Mouse (Mus musculus): ENCODE data around the gene Herc6.
"Not testable (repeated sequence)": the region's sequence is repeated elsewhere in the genome, so short reads cannot be mapped to it uniquely, and the experiment has no call there.

The Herc6 gene

GRCm38 (mm10) chr6:57580881-57581548, at the start of gene Herc6:
Herc6 (plus strand) TSS chr6:57581000.
- DNase-seq (ENCODE audit: low read depth, low spot score), result peak; percentile 80

- DNase-seq (ENCODE audit: low read depth, low spot score), result no peak
Measured at GRCm38 (mm10) chr6:57531011-57531410, 49.8 kb upstream of the Herc6 start.

- DNase-seq (ENCODE audit: low read depth, low spot score), result peak; percentile 44
Measured at GRCm38 (mm10) chr6:57531441-57531840, 49.4 kb upstream of the Herc6 start.

DNA sequence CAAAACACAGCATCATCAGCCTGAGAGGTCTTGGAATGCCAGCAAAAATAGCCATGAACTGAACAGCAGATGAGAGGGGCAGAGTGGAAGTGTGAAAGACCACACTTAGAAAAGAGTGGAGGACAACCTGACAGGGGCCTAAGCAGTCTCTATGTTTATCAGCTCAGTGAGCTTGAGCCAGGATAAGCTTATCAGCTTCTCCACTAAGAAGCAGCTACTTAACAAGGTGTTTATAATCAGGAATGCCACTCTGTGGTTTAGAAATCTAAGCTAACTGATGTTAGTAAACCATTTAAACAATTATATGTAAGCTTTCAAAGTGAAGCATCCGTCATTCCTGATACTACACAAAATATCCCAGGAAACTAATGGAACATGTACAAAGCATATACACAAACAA, 48.8 kb upstream of the Herc6 start:
- no peak for DNase-seq (ENCODE audit: low read depth, low spot score)

DNA sequence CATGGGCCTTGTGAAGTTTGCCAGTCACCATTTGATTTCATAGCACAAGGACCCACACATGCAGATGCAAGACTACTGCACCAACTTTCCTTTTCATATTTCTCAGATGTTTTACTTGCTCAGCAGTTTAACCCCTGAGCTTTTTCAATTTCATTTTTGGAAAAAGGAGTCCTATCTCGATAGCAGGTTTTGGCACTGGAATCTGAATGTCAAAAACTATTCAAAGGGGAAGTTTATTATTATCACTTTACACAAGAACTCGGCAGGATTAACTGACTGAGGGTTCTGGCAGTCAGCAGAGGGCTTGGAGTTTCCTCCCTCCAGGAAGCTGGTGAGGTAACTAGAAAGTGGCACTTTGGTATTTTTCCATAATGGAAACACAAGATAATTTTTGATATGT, 47.4 kb upstream of the Herc6 start:
- no peak for DNase-seq (ENCODE audit: low read depth, low spot score)

DNA sequence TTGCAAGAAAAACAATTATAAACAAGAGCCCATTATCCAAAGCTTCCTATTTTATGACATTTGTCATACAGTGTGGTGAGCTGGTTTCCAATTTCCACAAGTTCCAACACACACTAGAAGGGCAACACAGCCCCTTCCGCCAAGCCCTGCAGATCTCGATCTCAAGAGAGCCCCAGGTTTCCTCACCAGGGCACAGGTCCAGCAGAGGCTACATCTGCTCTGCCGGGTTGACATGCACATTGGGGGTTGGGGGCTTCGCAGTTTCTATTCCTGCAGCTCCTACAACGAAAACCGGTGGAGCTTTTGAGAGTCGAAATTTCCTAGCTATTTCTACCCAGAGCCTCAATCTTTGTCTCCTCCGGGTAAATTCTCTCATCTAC, 46.6 kb upstream of the Herc6 start:
- peak; percentile 14 for DNase-seq (ENCODE audit: low read depth, low spot score)

GRCm38 (mm10) chr6:57534611-57535286, 46.1 kb upstream of the Herc6 start:
- DNase-seq (ENCODE audit: low read depth, low spot score), result no peak

- peak; percentile 98 for DNase-seq (ENCODE audit: low read depth, low spot score)
Measured at GRCm38 (mm10) chr6:57535386-57535936, 45.3 kb upstream of the Herc6 start, which contains the start of gene Ppm1k. Ppm1k (minus strand) TSS chr6:57535468.

GRCm38 (mm10) chr6:57535971-57536669, 44.7 kb upstream of the Herc6 start:
- DNase-seq (ENCODE audit: low read depth, low spot score), result peak; percentile 37

DNA sequence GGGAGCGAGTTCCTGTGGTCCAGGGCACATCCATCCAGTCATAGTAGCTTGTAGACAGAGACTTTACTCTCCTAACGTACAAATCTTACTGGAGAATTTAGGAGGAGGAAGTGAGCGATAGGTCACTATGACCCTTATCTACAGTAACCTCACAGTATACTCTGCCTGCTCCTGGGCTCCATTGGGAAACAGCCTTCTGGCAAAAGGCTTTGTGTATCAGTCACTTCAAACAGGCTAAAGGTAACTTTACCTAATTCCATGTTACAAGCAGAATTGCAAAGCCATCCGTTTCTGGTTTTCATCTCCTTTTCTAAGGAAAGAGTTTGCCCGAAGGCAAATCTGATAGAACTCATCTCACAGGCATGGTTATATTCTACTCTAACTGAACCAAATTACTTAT, 42.9 kb upstream of the Herc6 start:
- DNase-seq (ENCODE audit: low read depth, low spot score), result no peak

DNA sequence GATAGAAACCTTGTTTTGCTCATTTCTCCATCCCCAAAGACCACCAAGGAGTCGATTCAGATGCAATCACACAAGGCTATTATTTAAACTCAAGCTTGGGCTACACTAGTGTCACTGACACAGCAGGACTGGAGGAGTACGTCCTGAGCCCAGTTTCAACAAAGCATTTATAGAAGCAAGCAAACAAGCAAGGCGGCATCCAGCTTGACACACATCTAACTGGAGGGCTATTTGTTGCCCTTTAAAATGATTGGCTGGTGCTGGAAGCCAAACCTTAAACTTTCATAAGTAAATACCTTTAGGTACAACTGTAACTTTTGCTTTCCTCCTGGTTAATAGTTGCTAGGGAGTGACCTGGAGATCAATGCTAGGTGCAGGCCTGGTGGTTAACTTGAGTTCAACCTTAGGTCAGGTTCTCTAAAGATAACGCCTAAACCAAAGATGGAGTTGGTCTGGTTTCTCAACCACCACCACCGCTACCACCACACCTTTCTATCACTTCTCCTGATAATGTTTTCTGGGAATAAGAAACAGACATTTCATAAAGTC, 39.8 kb upstream of the Herc6 start:
- DNase-seq (ENCODE audit: low read depth, low spot score), result no peak

DNA sequence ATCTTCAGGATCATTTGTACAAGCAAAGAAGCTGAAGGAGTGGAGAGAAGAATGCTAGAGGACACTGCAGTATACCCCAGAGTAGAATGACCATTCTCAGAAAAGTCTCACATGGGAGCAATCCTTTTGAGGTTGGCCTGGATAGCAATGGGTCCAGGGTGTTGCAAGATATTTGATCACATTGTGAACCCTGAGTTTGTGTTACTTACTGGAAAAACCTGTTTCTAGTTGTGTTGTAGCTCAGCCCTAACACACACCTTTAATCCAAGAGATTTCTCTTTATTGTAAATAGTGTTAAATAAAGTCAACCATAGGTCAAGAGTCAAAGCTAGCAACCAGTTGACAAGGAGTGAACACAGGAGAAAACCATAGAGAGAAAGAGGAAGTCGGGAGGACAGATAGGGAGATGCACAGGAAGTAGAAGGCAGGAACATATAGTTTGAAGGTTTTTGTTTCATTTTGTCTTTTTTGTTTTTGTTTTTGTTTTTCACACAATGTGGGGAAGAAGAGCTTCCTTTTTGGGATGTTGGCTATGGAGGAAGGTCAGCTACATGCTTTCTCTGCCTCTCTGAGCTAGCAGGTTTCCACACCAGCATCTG, 39.0 kb upstream of the Herc6 start:
- peak; percentile 17 for DNase-seq (ENCODE audit: low read depth, low spot score)

- not testable (repeated sequence) for DNase-seq (ENCODE audit: low read depth, low spot score)
Measured at GRCm38 (mm10) chr6:57543591-57543990, 37.2 kb upstream of the Herc6 start.

- no peak for DNase-seq (ENCODE audit: low read depth, low spot score)
Measured at GRCm38 (mm10) chr6:57544866-57545265, 35.9 kb upstream of the Herc6 start.

- no peak for DNase-seq (ENCODE audit: low read depth, low spot score)
Measured at GRCm38 (mm10) chr6:57551211-57551796, 29.5 kb upstream of the Herc6 start.

DNA sequence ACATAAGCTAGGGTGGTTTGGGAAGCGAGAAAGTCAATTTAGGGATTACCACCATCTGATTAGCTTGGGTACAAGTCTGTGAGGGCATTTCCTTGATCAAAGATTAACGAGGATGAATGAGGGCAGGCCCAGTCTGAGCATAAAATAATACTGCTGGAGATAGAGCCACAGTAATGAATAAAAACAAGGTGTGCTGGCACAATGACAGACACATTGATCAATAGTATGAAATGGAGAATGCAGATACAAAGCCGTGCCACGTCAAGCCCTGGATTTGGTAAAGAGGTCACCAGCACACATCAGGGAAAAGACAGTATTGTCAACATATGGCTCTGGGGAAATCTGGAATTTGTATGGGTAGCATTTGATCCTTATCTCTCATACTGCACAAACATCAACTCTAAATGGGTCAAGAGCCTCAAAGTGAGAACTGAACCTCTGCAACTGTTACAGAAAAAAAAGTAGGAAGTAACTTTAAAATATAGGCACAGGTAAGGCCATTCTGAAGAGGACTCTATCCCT, 22.9 kb upstream of the Herc6 start:
- DNase-seq (ENCODE audit: low read depth, low spot score), result no peak

DNA sequence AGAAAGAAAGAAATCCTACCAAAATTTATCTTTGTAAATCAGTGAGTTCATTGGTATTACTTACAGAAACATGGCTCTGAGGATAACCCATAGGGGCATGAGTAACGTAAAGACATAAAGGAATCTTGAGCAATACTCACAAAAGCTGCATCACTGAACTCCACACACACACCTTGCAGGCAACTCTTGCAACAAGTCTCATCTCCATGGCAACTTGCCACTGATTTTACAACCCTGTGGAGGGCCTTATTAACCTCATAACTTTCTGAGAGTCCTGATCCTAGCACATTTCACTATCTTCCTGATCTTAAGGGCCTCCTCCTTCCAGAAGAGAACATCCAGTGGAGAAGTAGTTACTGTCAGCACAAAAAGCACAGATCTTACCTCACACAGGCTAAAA, 17.3 kb upstream of the Herc6 start:
- DNase-seq (ENCODE audit: low read depth, low spot score), result no peak

GRCm38 (mm10) chr6:57565452-57565851, 15.3 kb upstream of the Herc6 start:
- DNase-seq (ENCODE audit: low read depth, low spot score), result no peak

DNA sequence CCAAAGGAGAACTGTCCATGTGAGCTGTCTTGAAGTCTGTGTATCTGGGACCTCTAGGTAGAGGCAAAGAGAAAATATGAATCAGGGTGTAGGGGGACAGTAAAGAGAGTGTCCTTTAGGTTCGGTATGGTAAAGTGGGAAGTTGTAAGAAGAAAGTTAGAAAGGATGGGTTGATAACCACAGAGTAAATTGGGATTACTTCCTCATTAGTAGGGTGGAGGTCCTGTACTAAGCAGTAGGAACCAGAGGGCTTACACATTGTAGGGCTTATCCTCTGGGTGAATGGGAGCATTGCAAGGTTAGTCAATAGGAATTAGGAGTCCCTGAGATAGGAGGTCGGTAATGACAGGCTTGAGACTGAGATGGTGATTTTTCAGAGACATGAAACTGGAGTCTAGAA, 13.2 kb upstream of the Herc6 start:
- no peak for DNase-seq (ENCODE audit: low read depth, low spot score)

- peak; percentile 63 for DNase-seq (ENCODE audit: low read depth, low spot score)
Measured at GRCm38 (mm10) chr6:57570170-57570974, 10.4 kb upstream of the Herc6 start.

Data from CD4-positive helper T cell, adult 2 months (primary cell).